Mouse (Mus musculus) embryo, embryonic 9.5 days (tissue): ENCODE measurements at regions not wholly inside any gene's neighbourhood (a gene's known extent, or its start where the extent isn't known, plus 50 kb on each side); places are given as distances from the start of the nearest gene placed in this dataset.

Experiments used
- DNase-seq: peaks from one replicate; pipeline ENCODE4 v3.0.0-alpha.2; 2017; ENCODE audit errors: extremely low spot score

DNA sequence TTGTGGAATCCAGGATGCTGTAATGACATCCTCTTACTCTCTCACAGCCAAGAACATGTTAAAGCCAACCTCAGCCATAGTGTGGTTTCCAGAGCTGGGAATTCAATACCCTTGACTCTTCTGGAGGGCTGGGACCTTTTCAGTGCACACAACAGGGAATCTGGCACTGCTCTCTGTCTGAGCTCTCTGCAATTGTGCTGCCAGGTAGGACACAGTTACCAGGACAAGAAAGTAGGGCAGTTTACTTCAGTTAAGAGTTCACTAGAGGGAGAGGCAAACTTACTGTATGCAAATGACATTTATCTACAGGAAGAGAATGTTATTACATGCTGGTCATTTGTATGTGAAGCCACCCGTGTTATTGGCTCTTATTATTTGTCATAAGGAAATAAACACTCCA is 197.6 kb downstream of the Arl4a start:
- DNase-seq: no peak

DNA sequence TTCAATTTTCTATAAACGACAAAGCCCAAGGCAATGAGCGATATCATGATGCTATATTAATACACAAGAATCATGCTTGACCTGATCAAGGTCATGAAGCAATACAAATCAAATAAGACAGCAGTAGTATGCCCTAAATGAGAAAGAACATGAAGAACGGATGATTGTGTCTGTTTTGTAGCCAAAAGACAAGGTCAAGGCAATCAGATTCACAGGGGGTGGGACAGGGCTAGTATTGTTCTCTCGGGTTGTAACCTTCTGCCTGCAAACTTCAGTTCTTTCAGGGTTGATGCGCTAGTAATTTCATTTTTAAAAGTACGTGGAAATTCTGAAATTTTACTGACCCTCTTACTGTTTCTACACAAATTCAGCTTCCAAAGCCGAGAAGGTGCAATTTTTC is 206.7 kb downstream of the Arl4a start:
- no peak for DNase-seq

DNA sequence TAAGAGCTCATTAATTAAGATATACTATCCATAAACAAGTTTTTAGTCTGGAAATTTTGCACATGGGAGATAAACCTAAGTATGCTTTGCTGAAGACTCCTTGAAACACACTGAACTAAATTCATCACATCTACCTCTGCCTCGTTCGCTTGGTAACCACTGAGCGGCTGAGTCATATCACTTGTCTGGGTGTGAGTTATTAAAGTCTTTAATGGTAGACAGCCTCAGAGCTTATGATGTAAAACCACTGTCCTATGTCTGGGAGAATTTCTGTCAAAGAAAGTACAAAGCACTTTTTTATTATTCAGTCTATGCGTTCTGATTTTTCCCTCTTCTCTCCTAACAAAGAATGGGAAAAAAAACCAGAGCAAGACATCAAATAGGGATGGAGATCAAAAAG is 207.3 kb downstream of the Arl4a start:
- no peak for DNase-seq

DNA sequence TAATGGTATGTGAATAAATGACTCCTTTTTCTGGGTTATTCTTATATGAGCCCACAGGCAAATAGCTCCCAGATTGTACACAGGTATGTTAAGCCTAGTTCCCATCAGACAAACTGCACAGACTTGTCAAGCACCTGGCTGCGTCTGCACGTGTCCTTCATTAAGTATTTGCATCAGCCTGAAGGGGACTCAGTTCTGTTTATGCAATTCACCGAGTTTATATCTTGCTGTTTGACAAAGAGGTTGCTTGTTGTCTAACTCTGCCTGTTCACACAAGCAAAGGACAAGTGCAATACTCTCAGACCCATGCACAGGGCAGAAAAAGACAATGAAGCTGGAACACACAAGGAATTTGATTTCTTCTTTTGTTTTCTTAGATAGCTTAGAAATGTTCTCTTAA is 215.2 kb downstream of the Arl4a start:
- DNase-seq: no peak

DNA sequence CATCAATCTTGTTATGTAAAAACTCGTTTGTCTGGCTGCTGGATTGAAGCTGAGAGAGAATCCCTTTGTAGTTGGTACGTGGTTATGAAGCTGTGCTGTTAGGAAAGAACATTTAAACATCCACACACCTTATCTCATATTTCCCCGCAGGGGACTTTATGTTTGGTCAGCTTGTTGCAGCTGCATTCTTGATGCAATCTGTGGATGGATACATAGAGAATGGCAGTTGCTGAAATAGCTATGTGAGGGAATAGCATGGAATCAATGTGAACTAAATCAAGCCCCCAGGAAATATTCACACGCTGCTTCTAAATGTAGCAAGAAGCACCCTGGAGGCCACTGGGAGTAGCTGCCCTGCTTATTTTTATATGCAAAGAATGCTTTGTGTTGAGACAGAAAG is 236.3 kb downstream of the Arl4a start:
- no peak for DNase-seq

GRCm38 (mm10) chr12:39797843-39798242 is 240.0 kb downstream of the Arl4a start:
- DNase-seq: no peak

GRCm38 (mm10) chr12:39796939-39797338 is 240.9 kb downstream of the Arl4a start:
- DNase-seq: no peak

DNA sequence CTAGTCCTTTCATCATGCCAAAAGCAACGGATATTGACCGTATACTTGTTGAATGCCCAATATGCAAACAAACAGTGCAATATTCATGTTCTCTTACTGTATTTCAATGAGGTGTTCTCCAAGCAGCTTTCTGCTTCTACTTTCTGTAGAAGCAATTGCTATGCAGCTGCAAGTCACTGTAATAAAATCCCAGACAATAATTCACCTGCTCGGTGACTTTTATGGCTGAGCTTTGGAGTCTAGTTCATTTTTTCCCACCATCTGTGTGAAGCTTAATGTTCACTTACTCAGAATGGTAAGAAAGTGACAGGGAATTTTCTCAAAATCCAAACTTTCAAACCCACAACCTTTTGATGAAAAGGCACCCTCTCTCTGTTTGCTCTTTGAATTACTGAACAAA is 252.8 kb downstream of the Arl4a start:
- no peak for DNase-seq

GRCm38 (mm10) chr12:39784532-39784931 is 253.3 kb downstream of the Arl4a start:
- no peak for DNase-seq

GRCm38 (mm10) chr12:39776173-39776572 is 261.7 kb downstream of the Arl4a start:
- DNase-seq: no peak

DNA sequence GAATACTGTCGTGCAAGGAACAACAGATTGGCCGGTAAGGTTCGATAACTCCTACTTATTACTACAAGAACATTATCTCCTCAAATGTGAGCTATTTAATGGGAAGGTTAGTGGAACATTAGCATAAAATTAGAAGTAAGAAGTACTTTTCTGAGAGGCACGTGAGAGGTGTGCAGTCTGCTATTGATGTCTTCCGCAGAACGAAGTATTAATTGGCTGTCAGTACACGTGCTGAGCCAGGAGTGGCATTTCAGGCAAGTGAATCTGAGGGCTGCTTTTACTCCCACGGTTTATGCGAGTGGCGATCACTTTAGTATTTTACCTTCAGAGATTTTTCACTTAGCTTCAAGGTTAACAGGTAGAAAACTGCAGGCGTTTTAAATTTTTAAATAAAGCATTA is 270.8 kb downstream of the Arl4a start:
- no peak for DNase-seq

- no peak for DNase-seq
Observed at GRCm38 (mm10) chr12:39763529-39763928, 274.3 kb downstream of the Arl4a start.

DNA sequence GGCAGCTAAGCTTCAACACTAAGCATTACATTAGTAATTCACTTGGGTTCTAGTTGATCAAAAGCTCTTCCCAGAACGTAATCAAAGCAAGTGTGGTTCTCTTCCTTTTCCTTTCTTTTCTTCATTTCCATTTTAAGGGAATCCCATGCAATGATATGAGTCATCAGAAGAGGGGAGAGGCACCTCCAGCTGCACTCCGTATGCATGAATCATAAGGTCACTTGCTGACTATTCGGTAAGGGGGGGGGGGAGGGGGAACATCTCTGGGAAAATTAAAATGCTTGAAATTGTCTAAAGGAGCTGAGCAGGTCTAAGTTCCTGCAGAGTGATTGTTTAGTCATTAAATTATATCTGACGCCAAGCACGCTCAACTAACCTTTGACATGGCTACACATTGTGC is 275.9 kb downstream of the Arl4a start:
- DNase-seq: no peak

- DNase-seq: no peak
Observed at GRCm38 (mm10) chr12:39761326-39761725, 276.5 kb downstream of the Arl4a start.

GRCm38 (mm10) chr12:39757975-39758374 is 279.9 kb downstream of the Arl4a start:
- DNase-seq: no peak

GRCm38 (mm10) chr12:39751850-39752249 is 286.0 kb downstream of the Arl4a start:
- no peak for DNase-seq

- DNase-seq: peak; percentile 51
Observed at GRCm38 (mm10) chr12:39742156-39743063, 295.4 kb downstream of the Arl4a start.

- DNase-seq: peak; percentile 54
Observed at GRCm38 (mm10) chr12:39741051-39741847, 296.6 kb downstream of the Arl4a start.

- DNase-seq: no peak
Observed at GRCm38 (mm10) chr12:39736966-39737365, 300.9 kb downstream of the Arl4a start.

GRCm38 (mm10) chr12:39736097-39736920 is 301.5 kb downstream of the Arl4a start:
- no peak for DNase-seq

- DNase-seq: no peak
Observed at GRCm38 (mm10) chr12:39734176-39734575, 303.6 kb downstream of the Arl4a start.

GRCm38 (mm10) chr12:39731177-39731576 is 306.6 kb downstream of the Arl4a start:
- no peak for DNase-seq
